Comparison of ENCODE assay signal across 8 mouse cellular contexts in the genomic region with DNA sequence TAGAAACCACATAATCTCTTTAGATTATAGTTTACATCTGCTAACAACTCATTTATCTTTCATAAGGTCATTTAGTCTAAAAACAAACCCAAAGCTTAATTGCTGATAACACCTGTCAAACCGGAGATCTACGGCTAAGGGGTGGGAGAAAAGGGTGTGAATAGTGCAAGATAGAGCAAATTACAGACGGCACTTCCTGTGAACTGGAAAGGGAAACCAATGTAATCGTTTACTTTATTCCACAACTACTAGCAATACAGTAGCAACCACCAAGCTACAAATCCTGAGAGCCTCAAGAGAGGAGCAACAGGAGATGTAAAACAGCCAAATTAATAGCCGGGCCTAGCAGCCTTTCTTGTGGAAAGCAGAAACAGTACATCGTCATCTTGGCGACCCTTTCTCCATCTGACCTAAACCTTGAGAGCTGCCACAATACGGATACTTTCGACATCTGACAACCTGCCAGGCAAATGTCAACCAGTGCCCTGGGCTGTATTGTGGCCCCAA. TPM values are rescaled to one million over a fixed set of nuclear protein-coding genes. Genes with fewer than 3 reads are reported as not detected.
DNase-seq lines count a peak whose midpoint lies in the region; ATAC-seq and TF ChIP-seq lines count a peak whose summit lies in the region.

No protein-coding gene starts in this region.

- TF ChIP-seq POLR2A in embryonic fibroblast, embryonic 13.5 days (IDR thresholded peaks at IDR 0.05; ENCODE audit: low read depth, low read length): no peak

- intact Hi-C loops in gastrocnemius, adult 2 months (cut with DNase I): no loop called here
- intact Hi-C loops in gastrocnemius, postnatal 36 days (cut with DNase I): no loop called here

- under 1% methylated on average over 9 of the region's 9 CpGs for WGBS in large intestine, adult 2 months

- 0 out of 2 replicates have a peak, but pooled peaks cover 5% of the 10 kb centered on the region for H3K4me1 ChIP-seq in embryonic fibroblast, embryonic 13.5 days (ENCODE audit: control insufficient read depth, insufficient read depth, low read length)

- no peak for ATAC-seq in erythroid progenitor cell, adult 5-6 weeks (replicated peaks; ENCODE audit: low FRiP score, poor library complexity, severe bottlenecking)

- H3K27ac ChIP-seq in gastrocnemius, adult 2 months: peak overlapping the region; percentile 98
- no peak overlapping the region for H3K27ac ChIP-seq in embryonic fibroblast, embryonic 13.5 days (ENCODE audit: insufficient read depth, low read length)

- H3K4me3 ChIP-seq in gastrocnemius, adult 2 months: peak overlapping the region; percentile 79
- H3K4me3 ChIP-seq in embryonic fibroblast, embryonic 13.5 days (ENCODE audit: insufficient read depth, low read length): peak overlapping the region; percentile 77

- no peak for DNase-seq in gastrocnemius, adult 2 months
- DNase-seq in gastrocnemius, postnatal 36 days: no peak
- DNase-seq in CD4-positive, CD25-positive, alpha-beta regulatory T cell, adult 2 months (ENCODE audit: low read depth, low spot score): peak; percentile 45
- DNase-seq in large intestine, adult 2 months (ENCODE audit: low read depth, low spot score): peak; percentile 64
- peak; percentile 56 for DNase-seq in naive thymus-derived CD4-positive, alpha-beta T cell, adult 2 months (ENCODE audit: low read depth)
- no peak for DNase-seq in gastrocnemius, adult 8-10 months (ENCODE audit: low spot score in 2 of 2)

- no peak for TF ChIP-seq CTCF in gastrocnemius, adult 2 months (IDR thresholded peaks at IDR 0.05)
- TF ChIP-seq CTCF in embryonic fibroblast, embryonic 13.5 days (IDR thresholded peaks at IDR 0.05; ENCODE audit: borderline replicate concordance, insufficient read depth, low read length): no peak

RNA-seq across cellular contexts. Expression of a gene that starts 0.9 kb away (rescaled TPM):
- 100 to 1,000 TPM; 344 to 471 TPM for total RNA-seq in gastrocnemius, adult 2 months (2021)
- total RNA-seq in gastrocnemius, postnatal 36 days (2021): 100 to 1,000 TPM; 386 to 403 TPM
- polyA plus RNA-seq in embryonic fibroblast, embryonic 13.5 days (2011; ENCODE audit: insufficient read length, low read depth, missing spikeins): 35.9 and 51.2 TPM in 2 replicates
- polyA plus RNA-seq in large intestine, adult 2 months (2012; rRNA removed): 19.7 and 19.8 TPM in 2 replicates
- 11.2 and 18.0 TPM in 2 replicates for total RNA-seq in erythroid progenitor cell, adult 5-6 weeks (2015; ENCODE audit: low replicate concordance)
- total RNA-seq in erythroid progenitor cell, adult 5-6 weeks (2017; ENCODE audit: low replicate concordance): 15.8 and 25.6 TPM in 2 replicates
- 100 to 1,000 TPM; 395 to 460 (median 419) TPM for total RNA-seq in gastrocnemius, adult 8-10 months (2022)

RNA-seq across cellular contexts. Expression of a gene that starts 22.1 kb away (rescaled TPM):
- 10 to 100 TPM; 18.0 to 21.3 TPM for total RNA-seq in gastrocnemius, adult 2 months (2021)
- total RNA-seq in gastrocnemius, postnatal 36 days (2021): 10 to 100 TPM; 16.0 to 17.0 TPM
- 52.7 and 66.2 TPM in 2 replicates for polyA plus RNA-seq in embryonic fibroblast, embryonic 13.5 days (2011; ENCODE audit: insufficient read length, low read depth, missing spikeins)
- polyA plus RNA-seq in large intestine, adult 2 months (2012; rRNA removed): 6.1 and 6.3 TPM in 2 replicates
- 85.9 and 159 TPM in 2 replicates for total RNA-seq in erythroid progenitor cell, adult 5-6 weeks (2015; ENCODE audit: low replicate concordance)
- 84.1 and 89.0 TPM in 2 replicates for total RNA-seq in erythroid progenitor cell, adult 5-6 weeks (2017; ENCODE audit: low replicate concordance)
- 10 to 100 TPM; 14.6 to 19.9 (median 16.5) TPM for total RNA-seq in gastrocnemius, adult 8-10 months (2022)

Comparison
In these comparisons a context has a peak if more than half of its experiments do, and no peak if none do; other contexts are left out.
1. DNase-seq: peak in CD4-positive, CD25-positive, alpha-beta regulatory T cell, adult 2 months (single experiment), large intestine, adult 2 months (single experiment) and naive thymus-derived CD4-positive, alpha-beta T cell, adult 2 months (single experiment); none in gastrocnemius, adult 2 months (single experiment), gastrocnemius, postnatal 36 days (0 of 2) and gastrocnemius, adult 8-10 months (0 of 2).
2. RNA of a gene that starts 0.9 kb away (total RNA-seq): 344 to 471 TPM in gastrocnemius, adult 2 months, 395 to 460 TPM in gastrocnemius, adult 8-10 months and 386 to 403 TPM in gastrocnemius, postnatal 36 days; 11.2 to 25.6 TPM in erythroid progenitor cell, adult 5-6 weeks; every median in the first group is over 10 times any median in the second.